Mouse (Mus musculus) intestine, postnatal 0 days (tissue): ENCODE data around the gene Tnfsf12. TPM values are rescaled to one million over a fixed set of nuclear protein-coding genes. Genes with fewer than 3 reads are reported as not detected.

Experiments
- ATAC-seq: fragments of 200-750 bp; cut with Nextera tagmentation; 2 replicates; pipeline ENCODE4 v1.8.0; 2017; ENCODE audit warnings: mild to moderate bottlenecking, moderate TSS enrichment, moderate library complexity
- H3K27ac ChIP-seq: fragments of 300-500 bp; sonication (generic); 2 replicates; pipeline ENCODE4 v1.5.1; 2014; ENCODE audit warnings: mild to moderate bottlenecking, low read depth, low read length, moderate library complexity
- H3K27me3 ChIP-seq: fragments of 300-500 bp; sonication (generic); replicated peaks from 2 replicates; pipeline ENCODE4 v1.6.1; 2014; ENCODE audit warnings: low read length, mixed read lengths; ENCODE audit not compliant: control insufficient read depth, insufficient read depth
- H3K36me3 ChIP-seq: fragments of 300-500 bp; sonication (generic); 2 replicates; pipeline ENCODE4 v1.6.1; 2014; ENCODE audit warnings: mild to moderate bottlenecking, moderate library complexity; ENCODE audit not compliant: control insufficient read depth, insufficient read depth
- H3K4me1 ChIP-seq: fragments of 300-500 bp; sonication (generic); replicated peaks from 2 replicates; pipeline ENCODE4 v1.6.1; 2014; ENCODE audit warnings: antibody characterized with exemption, low read length, mixed read lengths; ENCODE audit not compliant: control insufficient read depth, insufficient read depth
- H3K4me2 ChIP-seq: fragments of 300-500 bp; sonication (generic); replicated peaks from 2 replicates; pipeline ENCODE4 v1.6.1; 2014; ENCODE audit warnings: low read depth, mild to moderate bottlenecking, moderate library complexity
- H3K4me3 ChIP-seq: fragments of 300-500 bp; sonication (generic); 2 replicates; pipeline ENCODE4 v1.5.1; 2014; ENCODE audit warnings: low read depth, low read length
- H3K9ac ChIP-seq: fragments of 300-500 bp; sonication (generic); 2 replicates; pipeline ENCODE4 v1.6.1; 2014; ENCODE audit warnings: mild to moderate bottlenecking, low read depth, low read length
- H3K9me3 ChIP-seq: fragments of 300-500 bp; sonication (generic); 2 replicates; pipeline ENCODE4 v1.6.1; 2016; ENCODE audit warnings: mixed run types; ENCODE audit not compliant: control insufficient read depth
- CTCF ChIP-seq: sonication (generic); IDR thresholded peaks from 2 replicates; pipeline ENCODE4 v1.5.1; 2016; ENCODE audit warnings: low read depth, mild to moderate bottlenecking, control low read depth, antibody characterized with exemption, moderate library complexity
- WGBS: fragments of 180-500 bp; shearing (Covaris S2); extraction: QIAGEN DNeasy Blood & Tissue Kit; methylation state at CpG from one replicate; pipeline ENCODE4 v1.1.7; 2014; 5-methylcytosine and 5-hydroxymethylcytosine counted together
- microRNA counts: library from miRNA; unstranded; fragments of <30 nt; microRNA quantifications from one replicate; lab custom pipeline; 2016
- microRNA-seq: library from miRNA; unstranded; fragments of <30 nt; microRNA quantifications from one replicate; pipeline ENCODE4, GENCODE M21; 2016
- polyA plus RNA-seq: library from polyadenylated mRNA; unstranded; fragments of >200 nt; fragmentation: Nextera tagmentation; extraction: Ambion mirVana; gene quantifications from 2 replicates; pipeline ENCODE4 v1.2.1, GENCODE M21; 2015

Gene Tnfsf12
- polyA plus RNA-seq, 1 experiment from 2014 or later = 7.2 TPM

DNA sequence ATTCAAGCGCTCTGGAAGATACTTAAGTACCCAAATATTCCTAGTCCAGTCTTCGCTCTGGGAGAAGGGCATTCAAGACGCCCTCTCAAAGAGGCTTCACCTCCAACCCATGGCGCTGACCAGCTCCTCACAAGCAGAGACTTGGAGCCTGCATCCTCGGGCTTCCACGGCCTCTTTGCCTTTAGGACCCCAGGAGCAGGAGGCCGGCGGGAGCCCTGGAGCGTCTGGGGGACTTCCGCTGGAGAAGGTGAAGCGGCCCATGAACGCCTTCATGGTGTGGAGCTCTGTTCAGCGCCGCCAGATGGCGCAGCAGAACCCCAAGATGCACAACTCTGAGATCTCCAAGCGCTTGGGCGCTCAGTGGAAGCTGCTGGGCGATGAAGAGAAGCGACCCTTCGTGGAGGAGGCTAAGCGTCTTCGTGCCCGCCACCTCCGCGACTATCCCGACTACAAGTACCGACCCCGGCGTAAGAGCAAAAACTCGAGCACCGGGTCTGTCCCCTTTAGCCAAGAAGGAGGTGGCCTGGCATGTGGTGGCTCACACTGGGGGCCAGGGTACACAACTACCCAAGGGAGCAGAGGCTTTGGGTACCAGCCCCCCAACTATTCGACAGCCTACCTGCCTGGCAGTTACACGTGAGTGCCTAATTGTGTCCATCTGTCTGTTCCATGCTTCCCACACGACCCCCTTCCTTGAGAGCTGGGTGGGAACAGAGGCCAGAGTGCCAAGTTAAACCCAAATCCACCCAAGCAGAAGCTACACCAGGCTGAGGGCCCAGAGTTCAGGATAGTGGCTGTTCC lies 40.2 kb downstream of the Tnfsf12 start, which contains the start of gene Sox15:
Gene Sox15 (plus strand): TSS at position 51 of the 801 bp plus-strand sequence.
- Histone ChIP-seq H3K27me3 (no peaks in the 10 kb centered on the region), H3K36me3 (peaks cover 66% of the 10 kb centered on the region), H3K9me3 (no peaks in the 10 kb centered on the region), H3K27ac (no peak within 1 kb of the TSS; the same call in 1 of the 2 replicates), H3K4me3 (no peak within 1 kb of the TSS), H3K4me1 (no peaks in the 10 kb centered on the region), H3K9ac (no peak within 1 kb of the TSS), H3K4me2 (no peak within 1 kb of the TSS)
- peak; percentile 87 for TF ChIP-seq CTCF
- ATAC-seq = peak; percentile 53; the same call in 1 of the 2 replicates
- 27% methylated on average over 34 of the region's 34 CpGs for WGBS

- WGBS = 42% methylated on average over 9 of the region's 9 CpGs
- TF ChIP-seq CTCF = no peak
- no peak overlapping the region for H3K4me3 ChIP-seq
- no peak overlapping the region; the same call in 1 of the 2 replicates for H3K27ac ChIP-seq
- H3K36me3 ChIP-seq = peaks cover 73% of the 10 kb centered on the region
- no peak overlapping the region for H3K9ac ChIP-seq
- no peaks in the 10 kb centered on the region for H3K9me3 ChIP-seq
- H3K4me2 ChIP-seq = no peak overlapping the region
- ATAC-seq = no peak
- no peaks in the 10 kb centered on the region for H3K27me3 ChIP-seq
- H3K4me1 ChIP-seq = no peaks in the 10 kb centered on the region
Measured at GRCm38 (mm10) chr11:69654760-69655159, 40.9 kb downstream of the Tnfsf12 start.

DNA sequence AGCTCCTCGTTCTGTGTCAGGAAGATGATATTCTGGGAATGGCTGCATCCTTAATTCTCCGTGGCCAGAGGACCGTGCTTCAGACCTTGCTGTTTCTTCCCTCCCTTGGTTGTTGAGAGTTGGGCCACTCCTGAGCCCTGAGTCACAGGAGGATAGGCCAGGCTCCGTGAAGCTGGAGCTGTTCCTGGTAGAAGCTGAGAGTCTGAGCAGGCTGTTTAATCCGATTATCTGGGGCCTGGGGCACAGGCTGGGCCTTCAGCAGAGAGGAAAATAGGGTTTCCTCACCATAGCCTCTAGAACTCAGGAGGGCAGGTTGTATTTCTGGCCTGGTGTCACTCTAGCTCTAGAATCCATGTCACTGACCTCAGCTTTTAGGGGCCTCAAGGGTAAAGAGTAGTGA lies 42.2 kb downstream of the Tnfsf12 start:
- Histone ChIP-seq H3K9me3 (no peaks in the 10 kb centered on the region), H3K4me2 (no peak overlapping the region), H3K4me1 (no peaks in the 10 kb centered on the region), H3K27me3 (no peaks in the 10 kb centered on the region), H3K9ac (no peak overlapping the region), H3K36me3 (peaks cover 74% of the 10 kb centered on the region), H3K4me3 (no peak overlapping the region), H3K27ac (no peak overlapping the region)
- no peak for TF ChIP-seq CTCF
- no peak for ATAC-seq
- 65% methylated on average over 5 of the region's 5 CpGs for WGBS

DNA sequence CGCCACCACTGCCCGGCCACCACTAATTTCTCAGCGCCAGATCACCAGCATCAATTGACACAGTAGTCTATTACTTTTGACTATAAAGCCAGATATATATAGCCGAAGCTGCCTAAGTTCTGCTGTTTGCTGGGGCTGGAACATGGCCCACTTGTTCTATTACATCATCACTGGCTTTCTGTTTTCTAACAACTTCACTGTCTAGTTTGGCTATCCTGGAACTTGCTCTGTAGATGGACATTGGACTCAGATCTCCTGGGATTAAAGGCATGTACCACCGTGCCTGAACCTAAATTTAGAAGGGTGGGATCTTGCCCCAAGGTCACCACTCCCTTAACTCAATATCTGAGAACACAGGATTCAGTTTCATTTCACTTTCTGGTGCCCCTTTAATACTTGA lies 49.8 kb downstream of the Tnfsf12 start:
- no peak overlapping the region for H3K4me2 ChIP-seq
- H3K4me1 ChIP-seq = no peaks in the 10 kb centered on the region
- peaks cover 87% of the 10 kb centered on the region for H3K36me3 ChIP-seq
- H3K9ac ChIP-seq = no peak overlapping the region
- 88% methylated on average over 5 of the region's 5 CpGs for WGBS
- H3K27ac ChIP-seq = no peak overlapping the region
- no peak for TF ChIP-seq CTCF
- no peaks in the 10 kb centered on the region for H3K27me3 ChIP-seq
- H3K4me3 ChIP-seq = no peak overlapping the region
- no peaks in the 10 kb centered on the region for H3K9me3 ChIP-seq
- ATAC-seq = no peak

MicroRNA genes within 50 kb of the gene (microRNA counts, 519-probe panel; counts per million panel counts)
- not detected for microRNA mmu-miR-1934 (lab: Ali Mortazavi, UCI)

Small RNAs within 50 kb of the gene (microRNA-seq; reads per million reads assigned to microRNA genes)
- gene Mir1934 = 4.3 reads per million, percentile 10 among the genes with 10 or more reads in this experiment

Other genes starting within 250 kb of the Tnfsf12 start
- 8.0 and 8.7 TPM in 2 replicates for gene Dnah2, start 146.7 kb downstream of the Tnfsf12 start, polyA plus RNA-seq
- 4.4 and 4.6 TPM in 2 replicates for gene Efnb3, start 135.6 kb downstream of the Tnfsf12 start, polyA plus RNA-seq
- gene Wrap53, start 115.6 kb downstream of the Tnfsf12 start, polyA plus RNA-seq = 14.3 and 14.7 TPM in 2 replicates
- gene Trp53, start 115.5 kb downstream of the Tnfsf12 start, polyA plus RNA-seq = 48.0 and 49.6 TPM in 2 replicates
- 5.9 and 7.5 TPM in 2 replicates for gene Atp1b2, start 89.9 kb downstream of the Tnfsf12 start, polyA plus RNA-seq
- 0.24 TPM in 1 of 2 replicates, not detected in the other for gene Shbg, start 77.9 kb downstream of the Tnfsf12 start, polyA plus RNA-seq
- gene Sat2, start 73.8 kb downstream of the Tnfsf12 start, polyA plus RNA-seq = 34.1 and 40.3 TPM in 2 replicates
- gene Fxr2, start 62.9 kb downstream of the Tnfsf12 start, polyA plus RNA-seq = 9.8 and 10.8 TPM in 2 replicates
- not detected in 2 replicates for gene Sox15, start 40.5 kb downstream of the Tnfsf12 start, polyA plus RNA-seq
- 95.7 and 96.6 TPM in 2 replicates for gene Mpdu1, start 33.2 kb downstream of the Tnfsf12 start, polyA plus RNA-seq
- 20.9 and 21.0 TPM in 2 replicates for gene Cd68, start 29.7 kb downstream of the Tnfsf12 start, polyA plus RNA-seq
- gene Eif4a1, start 23.4 kb downstream of the Tnfsf12 start, polyA plus RNA-seq = 279 and 291 TPM in 2 replicates
- gene Senp3, start 13.8 kb downstream of the Tnfsf12 start, polyA plus RNA-seq = 26.7 and 27.6 TPM in 2 replicates
- 1.6 and 1.8 TPM in 2 replicates for gene Tnfsf13, start 10.1 kb downstream of the Tnfsf12 start, polyA plus RNA-seq
- gene Tnfsfm13, start 249 bp upstream of the Tnfsf12 start, polyA plus RNA-seq = 4.1 and 4.8 TPM in 2 replicates
- gene Polr2a, start 62.8 kb upstream of the Tnfsf12 start, polyA plus RNA-seq = 13.3 and 14.0 TPM in 2 replicates
- 0.09 and 0.12 TPM in 2 replicates for gene Slc35g3, start 66.1 kb upstream of the Tnfsf12 start, polyA plus RNA-seq
- gene Zbtb4, start 70.1 kb upstream of the Tnfsf12 start, polyA plus RNA-seq = 2.1 and 2.4 TPM in 2 replicates
- 2.4 and 2.8 TPM in 2 replicates for gene Chrnb1, start 100.1 kb upstream of the Tnfsf12 start, polyA plus RNA-seq
- gene Fgf11, start 106.0 kb upstream of the Tnfsf12 start, polyA plus RNA-seq = 0.18 and 0.38 TPM in 2 replicates
- gene Tmem102, start 109.8 kb upstream of the Tnfsf12 start, polyA plus RNA-seq = 58.0 and 59.4 TPM in 2 replicates
- gene Gm39566, start 119.4 kb upstream of the Tnfsf12 start, polyA plus RNA-seq = not detected in 2 replicates
- gene Spem2, start 122.6 kb upstream of the Tnfsf12 start, polyA plus RNA-seq = 0.07 TPM in 1 of 2 replicates, not detected in the other
- not detected in 2 replicates for gene Spem1, start 126.3 kb upstream of the Tnfsf12 start, polyA plus RNA-seq
- 1.8 and 2.2 TPM in 2 replicates for gene Nlgn2, start 141.9 kb upstream of the Tnfsf12 start, polyA plus RNA-seq
- gene Tmem256, start 142.7 kb upstream of the Tnfsf12 start, polyA plus RNA-seq = 584 and 590 TPM in 2 replicates
- gene Plscr3, start 150.5 kb upstream of the Tnfsf12 start, polyA plus RNA-seq = 42.0 and 44.8 TPM in 2 replicates
- gene Tnk1, start 162.9 kb upstream of the Tnfsf12 start, polyA plus RNA-seq = 11.7 and 12.8 TPM in 2 replicates
- not detected in 2 replicates for gene Tmem95, start 182.2 kb upstream of the Tnfsf12 start, polyA plus RNA-seq
- 4.0 and 4.1 TPM in 2 replicates for gene Kctd11, start 185.6 kb upstream of the Tnfsf12 start, polyA plus RNA-seq
- gene Acap1, start 199.7 kb upstream of the Tnfsf12 start, polyA plus RNA-seq = 1.1 TPM in 2 replicates
- gene 2810408A11Rik, start 205.1 kb upstream of the Tnfsf12 start, polyA plus RNA-seq = 3.5 and 3.8 TPM in 2 replicates
- 9.7 and 10.3 TPM in 2 replicates for gene Neurl4, start 205.2 kb upstream of the Tnfsf12 start, polyA plus RNA-seq
- 40.4 and 42.3 TPM in 2 replicates for gene Gps2, start 218.0 kb upstream of the Tnfsf12 start, polyA plus RNA-seq
- gene Eif5a, start 226.1 kb upstream of the Tnfsf12 start, polyA plus RNA-seq = 716 and 774 TPM in 2 replicates
- 0.42 and 0.43 TPM in 2 replicates for gene Ybx2, start 239.9 kb upstream of the Tnfsf12 start, polyA plus RNA-seq